13 mouse cellular contexts compared by ENCODE assay signal in genomic region chr11:64437721-64438120, GRCm38 (mm10). TPM values are rescaled to one million over a fixed set of nuclear protein-coding genes. Genes with fewer than 3 reads are reported as not detected.
DNase-seq lines count a peak whose midpoint lies in the region; ATAC-seq lines count a peak whose summit lies in the region.
"Had no signal": no experiment of that assay in that cellular context is flagged by ENCODE, and none has a peak within 500 bp of the region (broad histone marks: within the 10 kb centered on the region; RNA-seq: fewer than 3 reads in every experiment).

No protein-coding gene starts in this region.

- H3K4me2 ChIP-seq in kidney, embryonic 16.5 days (replicated peaks; ENCODE audit: low read depth, low read length): no peak overlapping the region
- H3K4me2 ChIP-seq in embryonic facial prominence, embryonic 12.5 days (replicated peaks): peak overlapping the region; percentile 99
- peak overlapping the region; percentile 37 for H3K4me2 ChIP-seq in neural tube, embryonic 12.5 days (replicated peaks)

- H3K9me3 ChIP-seq in kidney, embryonic 16.5 days (ENCODE audit: low read length): no peaks in the 10 kb centered on the region
- H3K9me3 ChIP-seq in embryonic facial prominence, embryonic 12.5 days: no peaks in the 10 kb centered on the region
- no peaks in the 10 kb centered on the region for H3K9me3 ChIP-seq in limb, embryonic 10.5 days (replicated peaks)
- H3K9me3 ChIP-seq in neural tube, embryonic 12.5 days: no peaks in the 10 kb centered on the region

- H3K4me3 ChIP-seq in kidney, embryonic 16.5 days (ENCODE audit: low read length): peak overlapping the region; percentile 20
- peak overlapping the region; percentile 25 for H3K4me3 ChIP-seq in embryonic facial prominence, embryonic 12.5 days
- H3K4me3 ChIP-seq in limb, embryonic 10.5 days: peak overlapping the region; percentile 82
- H3K4me3 ChIP-seq in neural tube, embryonic 12.5 days: no peak overlapping the region

- no peak overlapping the region for H3K27ac ChIP-seq in kidney, embryonic 16.5 days (ENCODE audit: low read length)
- no peak overlapping the region for H3K27ac ChIP-seq in embryonic facial prominence, embryonic 12.5 days
- H3K27ac ChIP-seq in limb, embryonic 10.5 days: no peak overlapping the region
- H3K27ac ChIP-seq in neural tube, embryonic 12.5 days: no peak overlapping the region

- no peak for DNase-seq in kidney, adult 8-10 months
- DNase-seq in limb, embryonic 10.5 days (ENCODE audit: low spot score): no peak
- DNase-seq in thymus, adult 18-20 months: no peak
- no peak for DNase-seq in lung, adult 18-20 months
- DNase-seq: forebrain, postnatal 0 days; heart, adult 18-20 months; kidney, adult 18-20 months; lung, adult 2 months; right cerebral cortex, adult 18-20 months had no signal

- no peaks in the 10 kb centered on the region for H3K36me3 ChIP-seq in kidney, embryonic 16.5 days (ENCODE audit: insufficient read depth, low read length)
- H3K36me3 ChIP-seq in embryonic facial prominence, embryonic 12.5 days: no peaks in the 10 kb centered on the region
- H3K36me3 ChIP-seq in limb, embryonic 10.5 days: no peaks in the 10 kb centered on the region
- no peaks in the 10 kb centered on the region for H3K36me3 ChIP-seq in neural tube, embryonic 12.5 days

- H3K9ac ChIP-seq in kidney, embryonic 16.5 days (replicated peaks; ENCODE audit: low read length): no peak overlapping the region
- no peak overlapping the region; the same call in 1 of the 2 replicates for H3K9ac ChIP-seq in embryonic facial prominence, embryonic 12.5 days
- H3K9ac ChIP-seq in neural tube, embryonic 12.5 days: no peak overlapping the region
- H3K9ac ChIP-seq: forebrain, postnatal 0 days had no signal

- no peak for ATAC-seq in kidney, embryonic 16.5 days (ENCODE audit: low FRiP score, low TSS enrichment)
- no peak for ATAC-seq in embryonic facial prominence, embryonic 12.5 days (ENCODE audit: insufficient number of reproducible peaks, insufficient read depth, low FRiP score, low TSS enrichment)
- ATAC-seq in neural tube, embryonic 12.5 days (ENCODE audit: low FRiP score, low read depth): no peak
- ATAC-seq: forebrain, postnatal 0 days had no signal

- H3K4me1 ChIP-seq in kidney, embryonic 16.5 days (ENCODE audit: insufficient read depth, low read length): peaks cover 11% of the 10 kb centered on the region
- peaks cover 7% of the 10 kb centered on the region; the same call in 1 of the 2 replicates for H3K4me1 ChIP-seq in embryonic facial prominence, embryonic 12.5 days
- H3K4me1 ChIP-seq in limb, embryonic 10.5 days: peaks cover 51% of the 10 kb centered on the region
- H3K4me1 ChIP-seq in neural tube, embryonic 12.5 days: peaks cover 9% of the 10 kb centered on the region; the same call in 1 of the 2 replicates

- H3K27me3 ChIP-seq in kidney, embryonic 16.5 days (ENCODE audit: insufficient read depth, low read length): peaks cover 27% of the 10 kb centered on the region
- 0 out of 2 replicates have a peak, but pooled peaks cover 2% of the 10 kb centered on the region for H3K27me3 ChIP-seq in embryonic facial prominence, embryonic 12.5 days
- H3K27me3 ChIP-seq in limb, embryonic 10.5 days (ENCODE audit: low read depth, poor library complexity, severe bottlenecking): peaks cover 24% of the 10 kb centered on the region; the same call in 1 of the 2 replicates
- 0 out of 2 replicates have a peak, but pooled peaks cover 4% of the 10 kb centered on the region for H3K27me3 ChIP-seq in neural tube, embryonic 12.5 days (replicated peaks)
- H3K27me3 ChIP-seq: CH12.LX had no signal

- WGBS in kidney, embryonic 16.5 days: 62% methylated on average over 3 of the region's 3 CpGs
- 30% methylated on average over 3 of the region's 3 CpGs for WGBS in embryonic facial prominence, embryonic 12.5 days
- 40% methylated on average over 3 of the region's 3 CpGs for WGBS in limb, embryonic 10.5 days
- 21% methylated on average over 3 of the region's 3 CpGs for WGBS in neural tube, embryonic 12.5 days

RNA-seq across cellular contexts. Expression of gene F930015N05Rik, which starts 1.3 kb away (rescaled TPM):
- 0.22 and 0.25 TPM in 2 replicates for polyA plus RNA-seq in kidney, embryonic 16.5 days (2015; fragmentation: Nextera tagmentation; extraction: Ambion mirVana)
- 5.0 and 7.5 TPM in 2 replicates for polyA plus RNA-seq in embryonic facial prominence, embryonic 12.5 days (2016; fragmentation: Nextera tagmentation; extraction: Ambion mirVana)
- 1.4 and 1.5 TPM in 2 replicates for polyA plus RNA-seq in limb, embryonic 10.5 days (2016; fragmentation: Nextera tagmentation; extraction: Ambion mirVana)
- polyA plus RNA-seq in neural tube, embryonic 12.5 days (2016; fragmentation: Nextera tagmentation; extraction: Ambion mirVana): 2.3 TPM in 2 replicates

RNA-seq across cellular contexts. Expression of gene Hs3st3a1, which starts 2.6 kb away (rescaled TPM):
- polyA plus RNA-seq in kidney, embryonic 16.5 days (2015; fragmentation: Nextera tagmentation; extraction: Ambion mirVana): 1.6 and 1.9 TPM in 2 replicates
- polyA plus RNA-seq in embryonic facial prominence, embryonic 12.5 days (2016; fragmentation: Nextera tagmentation; extraction: Ambion mirVana): 4.6 and 4.7 TPM in 2 replicates
- polyA plus RNA-seq in limb, embryonic 10.5 days (2016; fragmentation: Nextera tagmentation; extraction: Ambion mirVana): 2.2 and 2.4 TPM in 2 replicates
- 1.7 and 2.0 TPM in 2 replicates for polyA plus RNA-seq in neural tube, embryonic 12.5 days (2016; fragmentation: Nextera tagmentation; extraction: Ambion mirVana)
